Mouse (Mus musculus) kidney, adult 2 months (tissue): ENCODE measurements around the gene B4galt1.
A peak's percentile ranks its signal among the peaks of the same experiment; 100 is the strongest.

Source experiments
- CTCF ChIP-seq: fragments of 200-500 bp; conservative IDR thresholded peaks from 2 replicates; pipeline ENCODE4 v1.5.1; 2011; ENCODE audit warnings: low read depth, mild to moderate bottlenecking, control low read depth, low read length, moderate library complexity, mixed read lengths; ENCODE audit not compliant: insufficient read depth, insufficient read length
- POLR2A ChIP-seq: fragments of 200-500 bp; IDR thresholded peaks from one replicate; pipeline ENCODE4 v1.6.1; 2011; ENCODE audit warnings: low read depth, low read length, control low read depth

GRCm38 (mm10) chr4:40852249-40852781 is 1.5 kb downstream of the B4galt1 start:
- TF ChIP-seq CTCF (no peak), POLR2A (peak; percentile 12)
